Mouse (Mus musculus) layer of hippocampus, postnatal 14 days (tissue): ENCODE data around the gene Gsta2. TPM values are rescaled to one million over a fixed set of nuclear protein-coding genes. Genes with fewer than 3 reads are reported as not detected.
"Not testable (repeated sequence)": the region's sequence is repeated elsewhere in the genome, so short reads cannot be mapped to it uniquely, and the experiment has no call there.

Source experiments
- DNase-seq, 2 experiments: peaks; one replicate each; pipeline ENCODE4 v3.0.0; 2021 to 2022; ENCODE audit warnings: low spot score in 2 of 2, mixed read lengths in 1 of 2
- total RNA-seq, 2 experiments: library from RNA; stranded (reverse); gene quantifications; 2 replicates each; pipeline ENCODE4 v1.2.3; 2021

Gene Gsta2
- total RNA-seq, 2 experiments from 2014 or later = not detected

GRCm38 (mm10) chr9:78367959-78368358, 12.4 kb upstream of the Gsta2 start, which contains the start of gene Dppa5a:
Gene Dppa5a, minus strand, starts transcription at chr9:78368177.
- DNase-seq = not testable (repeated sequence)

- no peak for DNase-seq
These were observed 10.4 kb upstream of the Gsta2 start for GRCm38 (mm10) chr9:78365850-78366544.

- DNase-seq = no peak
These were observed 9.1 kb upstream of the Gsta2 start for GRCm38 (mm10) chr9:78364701-78365100.

GRCm38 (mm10) chr9:78363374-78363773, 7.8 kb upstream of the Gsta2 start:
- no peak for DNase-seq

GRCm38 (mm10) chr9:78360484-78360872, 4.9 kb upstream of the Gsta2 start:
- no peak for DNase-seq

- DNase-seq = no peak
These were observed 4.3 kb upstream of the Gsta2 start for GRCm38 (mm10) chr9:78359750-78360483.

GRCm38 (mm10) chr9:78358053-78358452, 2.5 kb upstream of the Gsta2 start:
- peak; percentile 17 to 46 for DNase-seq

- no peak for DNase-seq
These were observed 666 bp downstream of the Gsta2 start for GRCm38 (mm10) chr9:78354665-78355578.

- DNase-seq = no peak
These were observed 3.9 kb downstream of the Gsta2 start for GRCm38 (mm10) chr9:78351504-78352220.

- DNase-seq = not testable (repeated sequence)
These were observed 5.6 kb downstream of the Gsta2 start for GRCm38 (mm10) chr9:78350007-78350406.

GRCm38 (mm10) chr9:78349141-78349540, 6.4 kb downstream of the Gsta2 start:
- DNase-seq = not testable (repeated sequence)

- DNase-seq = not testable (repeated sequence)
These were observed 7.2 kb downstream of the Gsta2 start for GRCm38 (mm10) chr9:78348206-78349004.

- DNase-seq = no peak
These were observed 8.6 kb downstream of the Gsta2 start for GRCm38 (mm10) chr9:78347004-78347403.

GRCm38 (mm10) chr9:78345235-78345634, 10.4 kb downstream of the Gsta2 start:
- not testable (repeated sequence) for DNase-seq

- not testable (repeated sequence) for DNase-seq
These were observed 12.5 kb downstream of the Gsta2 start for GRCm38 (mm10) chr9:78343055-78343454.

- not testable (repeated sequence) for DNase-seq
These were observed 13.1 kb downstream of the Gsta2 start for GRCm38 (mm10) chr9:78342494-78342893.

- DNase-seq = peak; percentile 16 to 37
These were observed 15.3 kb downstream of the Gsta2 start for GRCm38 (mm10) chr9:78340324-78340723.

GRCm38 (mm10) chr9:78337050-78337449, 18.5 kb downstream of the Gsta2 start:
- not testable (repeated sequence) for DNase-seq

- DNase-seq = not testable (repeated sequence)
These were observed 28.3 kb downstream of the Gsta2 start, which contains the start of gene Omt2b for GRCm38 (mm10) chr9:78327289-78327688. Gene Omt2b, plus strand, starts transcription at chr9:78327589.

- DNase-seq = no peak
These were observed 36.1 kb downstream of the Gsta2 start for GRCm38 (mm10) chr9:78319499-78319898.
